Mouse (Mus musculus) limb, embryonic 14.5 days (tissue): ENCODE measurements around the gene Olfr656. TPM values are rescaled to one million over a fixed set of nuclear protein-coding genes. Genes with fewer than 3 reads are reported as not detected.

Experiments used
- ATAC-seq: fragments of 200-750 bp; cut with Nextera tagmentation; 2 replicates; pipeline ENCODE4 v1.8.0; 2017; ENCODE audit warnings: low read depth, moderate number of reproducible peaks, moderate TSS enrichment; ENCODE audit not compliant: low FRiP score
- DNase-seq: peaks from one replicate; pipeline ENCODE4 v3.0.0-alpha.2; 2015; ENCODE audit warnings: low spot score
- H3K27ac ChIP-seq: fragments of 300-500 bp; sonication (generic); replicated peaks from 2 replicates; pipeline ENCODE4 v1.5.1; 2014; ENCODE audit warnings: low read depth, mild to moderate bottlenecking, low read length, moderate library complexity, mixed read lengths
- H3K27me3 ChIP-seq: fragments of 300-500 bp; sonication (generic); 2 replicates; pipeline ENCODE4 v1.6.1; 2014; ENCODE audit warnings: low read length, mixed read lengths; ENCODE audit not compliant: control insufficient read depth, insufficient read depth
- H3K36me3 ChIP-seq: fragments of 300-500 bp; sonication (generic); 2 replicates; pipeline ENCODE4 v1.6.1; 2014; ENCODE audit warnings: mild to moderate bottlenecking, low read length, moderate library complexity, mixed read lengths; ENCODE audit not compliant: control insufficient read depth, insufficient read depth
- H3K4me1 ChIP-seq: fragments of 300-500 bp; sonication (generic); 2 replicates; pipeline ENCODE4 v1.6.1; 2014; ENCODE audit warnings: antibody characterized with exemption, low read length, mixed read lengths; ENCODE audit not compliant: control insufficient read depth, insufficient read depth
- H3K4me2 ChIP-seq: fragments of 300-500 bp; sonication (generic); replicated peaks from 2 replicates; pipeline ENCODE4 v1.6.1; 2014; ENCODE audit warnings: low read depth, mild to moderate bottlenecking, low read length, moderate library complexity; ENCODE audit not compliant: severe bottlenecking
- H3K4me3 ChIP-seq: fragments of 300-500 bp; sonication (generic); replicated peaks from 2 replicates; pipeline ENCODE4 v1.5.1; 2014; ENCODE audit warnings: low read length
- H3K9ac ChIP-seq: fragments of 300-500 bp; sonication (generic); 2 replicates; pipeline ENCODE4 v1.6.1; 2014; ENCODE audit warnings: mild to moderate bottlenecking, low read depth, low read length, moderate library complexity; ENCODE audit not compliant: severe bottlenecking
- H3K9me3 ChIP-seq: fragments of 300-500 bp; sonication (generic); 2 replicates; pipeline ENCODE4 v1.6.1; 2016; ENCODE audit warnings: low read length; ENCODE audit not compliant: control insufficient read depth
- POLR2A ChIP-seq: fragments of 200-500 bp; IDR thresholded peaks from 2 replicates; pipeline ENCODE4 v1.8.0; 2012; ENCODE audit warnings: inconsistent platforms, mild to moderate bottlenecking, moderate library complexity, borderline replicate concordance; ENCODE audit not compliant: insufficient read depth, insufficient read length; ENCODE audit errors: extremely low read depth
- WGBS: fragments of 180-500 bp; shearing (Covaris S2); extraction: QIAGEN DNeasy Blood & Tissue Kit; methylation state at CpG from one replicate; pipeline ENCODE4 v1.1.7; 2014; 5-methylcytosine and 5-hydroxymethylcytosine counted together
- polyA plus RNA-seq, 2 experiments: library from polyadenylated mRNA; depleted of rRNA in 1 of 2; stranded (reverse) in 1 of 2; unstranded in 1 of 2; fragments of >200 nt; fragmentation: Nextera tagmentation in 1 of 2; extraction: Ambion mirVana in 1 of 2; gene quantifications; 2 replicates each; pipeline versions ENCODE4 v1.2.1 to v1.2.3; 2012 to 2014

Olfr656 gene
- polyA plus RNA-seq (2012; rRNA removed): not detected in 2 replicates
- not detected in 2 replicates for polyA plus RNA-seq (2014; fragmentation: Nextera tagmentation; extraction: Ambion mirVana)

GRCm38 (mm10) chr7:104613655-104614054 is at the start of gene Olfr656:
Gene Olfr656, plus strand, starts transcription at chr7:104613955.
- Histone ChIP-seq H3K27me3 (no peaks in the 10 kb centered on the region), H3K9ac (no peak within 1 kb of the TSS), H3K4me2 (no peak within 1 kb of the TSS), H3K9me3 (no peaks in the 10 kb centered on the region), H3K4me1 (no peaks in the 10 kb centered on the region), H3K4me3 (no peak within 1 kb of the TSS), H3K27ac (no peak within 1 kb of the TSS), H3K36me3 (no peaks in the 10 kb centered on the region)
- no peak for TF ChIP-seq POLR2A
- 81% methylated on average over 4 of the region's 4 CpGs for WGBS
- DNase-seq: no peak
- ATAC-seq: no peak

DNA sequence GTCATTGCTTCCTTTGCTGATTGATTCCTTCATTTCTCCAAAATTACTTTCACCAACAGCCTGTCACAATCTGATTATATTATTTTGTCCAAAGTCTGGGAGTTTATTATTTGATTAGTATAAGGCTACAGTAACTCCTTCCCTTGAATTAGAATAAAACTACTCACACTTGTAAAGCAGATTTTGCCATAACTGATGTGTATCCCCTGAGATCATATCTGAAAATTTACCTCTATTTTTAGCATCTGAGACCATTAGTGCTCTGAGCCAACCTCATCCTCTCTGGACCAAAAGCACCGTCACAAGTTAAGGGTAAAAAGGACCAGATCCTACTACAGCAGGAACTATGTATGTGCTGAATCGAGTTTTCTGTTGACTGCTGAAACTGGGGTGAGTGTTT is 36.7 kb upstream of the Olfr656 start, which contains the start of gene Olfr653:
Gene Olfr653 (plus strand): TSS at position 301 of the 400 bp plus-strand sequence.
- H3K4me2 ChIP-seq: no peak within 1 kb of the TSS
- no peak for DNase-seq
- no peak within 1 kb of the TSS for H3K9ac ChIP-seq
- 72% methylated on average over 2 of the region's 2 CpGs for WGBS
- H3K4me3 ChIP-seq: no peak within 1 kb of the TSS
- H3K36me3 ChIP-seq: no peaks in the 10 kb centered on the region
- no peak within 1 kb of the TSS for H3K27ac ChIP-seq
- no peak for TF ChIP-seq POLR2A
- no peaks in the 10 kb centered on the region for H3K9me3 ChIP-seq
- no peaks in the 10 kb centered on the region for H3K4me1 ChIP-seq
- no peaks in the 10 kb centered on the region for H3K27me3 ChIP-seq
- no peak for ATAC-seq

DNA sequence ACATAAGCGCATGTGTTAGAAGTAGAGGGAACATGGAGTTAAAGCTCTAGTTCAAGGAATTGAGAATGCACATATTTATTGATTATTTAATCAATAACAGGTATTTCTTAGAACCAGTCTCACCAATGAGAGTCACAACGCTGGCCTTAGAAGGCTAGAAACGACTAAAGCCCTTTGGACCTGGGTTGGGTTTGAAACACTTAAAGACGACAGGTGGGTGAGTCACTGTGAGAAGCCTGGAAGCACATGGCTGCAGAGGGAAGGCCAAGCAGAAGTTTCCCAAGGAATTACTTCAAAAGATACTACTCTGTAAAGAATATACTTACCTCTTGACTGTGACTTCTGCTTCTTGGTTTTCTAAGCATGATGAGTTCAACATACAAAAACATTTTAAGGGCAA is 32.9 kb upstream of the Olfr656 start:
- no peaks in the 10 kb centered on the region for H3K4me1 ChIP-seq
- H3K27ac ChIP-seq: no peak overlapping the region
- no peak overlapping the region for H3K9ac ChIP-seq
- H3K9me3 ChIP-seq: no peaks in the 10 kb centered on the region
- no peak for ATAC-seq
- H3K27me3 ChIP-seq: no peaks in the 10 kb centered on the region
- no peak for DNase-seq
- H3K36me3 ChIP-seq: no peaks in the 10 kb centered on the region
- H3K4me2 ChIP-seq: no peak overlapping the region
- 84% methylated on average over 4 of the region's 4 CpGs for WGBS
- H3K4me3 ChIP-seq: no peak overlapping the region
- no peak for TF ChIP-seq POLR2A

DNA sequence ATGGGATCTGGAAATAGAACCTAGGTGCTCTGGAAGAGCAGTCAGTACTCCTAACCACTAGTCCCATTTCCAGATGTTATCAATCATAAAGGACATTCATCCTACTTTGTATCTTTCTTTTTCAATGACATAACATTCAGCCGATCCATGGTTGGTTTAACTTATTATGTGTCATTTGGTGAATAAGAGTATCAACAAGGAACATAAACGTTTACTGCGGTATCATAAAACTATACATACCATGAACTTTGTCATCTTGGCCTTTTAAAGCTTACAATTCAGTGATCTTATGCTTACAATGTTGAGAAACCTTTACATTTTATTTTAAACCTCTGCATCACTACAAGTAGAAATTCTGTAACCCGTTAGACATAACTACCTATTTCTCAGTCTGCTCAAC is 32.3 kb upstream of the Olfr656 start:
- ATAC-seq (no peak), DNase-seq (no peak)
- no peaks in the 10 kb centered on the region for H3K9me3 ChIP-seq
- 78% methylated on average over 4 of the region's 4 CpGs for WGBS
- no peaks in the 10 kb centered on the region for H3K36me3 ChIP-seq
- no peak for TF ChIP-seq POLR2A
- H3K4me1 ChIP-seq: no peaks in the 10 kb centered on the region
- no peak overlapping the region for H3K4me2 ChIP-seq
- no peak overlapping the region for H3K9ac ChIP-seq
- H3K27ac ChIP-seq: no peak overlapping the region
- H3K27me3 ChIP-seq: no peaks in the 10 kb centered on the region
- no peak overlapping the region for H3K4me3 ChIP-seq

DNA sequence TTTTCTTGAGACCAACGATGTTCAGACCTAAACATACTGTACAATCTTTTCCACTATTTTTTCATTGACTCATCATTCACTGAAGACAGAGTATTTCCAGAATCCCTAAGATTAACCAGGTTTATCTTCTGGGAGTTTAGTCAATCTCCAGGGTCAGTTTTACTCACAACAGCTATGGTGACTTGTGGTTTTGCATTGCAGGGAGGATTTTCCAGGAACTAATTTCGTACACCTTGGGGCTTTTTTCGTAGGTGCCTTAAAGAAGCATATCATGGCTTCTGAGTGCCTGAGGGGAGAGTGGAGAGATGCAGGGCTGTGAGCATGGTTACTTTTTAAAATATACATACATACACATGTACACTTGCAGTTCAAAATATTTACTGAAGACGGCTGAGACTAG is 27.0 kb upstream of the Olfr656 start, which contains the start of gene Olfr654:
Gene Olfr654 (plus strand): TSS at position 301 of the 400 bp plus-strand sequence.
- TF ChIP-seq POLR2A: no peak
- Histone ChIP-seq H3K9me3 (no peaks in the 10 kb centered on the region), H3K4me1 (no peaks in the 10 kb centered on the region), H3K4me3 (no peak within 1 kb of the TSS), H3K27me3 (no peaks in the 10 kb centered on the region), H3K9ac (no peak within 1 kb of the TSS), H3K4me2 (no peak within 1 kb of the TSS), H3K36me3 (no peaks in the 10 kb centered on the region), H3K27ac (no peak within 1 kb of the TSS)
- DNase-seq: no peak
- no peak for ATAC-seq
- WGBS: 82% methylated on average over 4 of the region's 4 CpGs

- no peak for TF ChIP-seq POLR2A
- WGBS: 82% methylated on average over 5 of the region's 5 CpGs
- H3K4me3 ChIP-seq: no peak overlapping the region
- DNase-seq (no peak), ATAC-seq (no peak)
- H3K27me3 ChIP-seq: no peaks in the 10 kb centered on the region
- H3K4me2 ChIP-seq: no peak overlapping the region
- no peak overlapping the region for H3K27ac ChIP-seq
- no peak overlapping the region for H3K9ac ChIP-seq
- no peaks in the 10 kb centered on the region for H3K4me1 ChIP-seq
- H3K9me3 ChIP-seq: no peaks in the 10 kb centered on the region
- no peaks in the 10 kb centered on the region for H3K36me3 ChIP-seq
These were observed 25.5 kb upstream of the Olfr656 start for GRCm38 (mm10) chr7:104588274-104588673.
